Mouse (Mus musculus): ENCODE data around the gene Mttp.
A peak's percentile ranks its signal among the peaks of the same experiment; 100 is the strongest.

DNA sequence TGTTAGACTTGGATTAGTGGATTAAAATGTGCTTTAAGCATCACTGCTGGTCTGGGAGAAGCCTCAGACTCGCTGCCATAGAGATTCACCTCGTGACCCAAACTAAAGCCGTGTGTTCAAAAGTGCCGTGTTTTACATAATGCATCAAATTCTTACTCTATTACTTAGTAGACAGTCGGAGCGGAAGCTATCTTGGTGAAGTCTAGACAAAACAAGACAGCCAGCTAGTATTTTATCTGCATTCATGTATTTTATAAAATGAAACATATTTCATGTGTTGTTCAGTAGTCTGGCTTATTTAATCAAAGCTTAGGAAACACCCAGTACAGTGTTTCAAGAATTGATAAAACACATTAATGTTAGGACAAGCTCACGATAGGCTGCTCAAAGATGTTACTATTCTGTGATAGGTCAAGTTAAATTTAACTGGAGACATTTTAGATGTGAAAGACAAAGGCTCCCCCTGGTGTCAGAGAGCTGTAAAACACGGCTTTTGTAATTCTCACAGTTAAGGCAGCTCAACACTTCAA, at the start of gene Mttp:
- TF ChIP-seq CTCF (IDR thresholded peaks at IDR 0.05; ENCODE audit: borderline replicate concordance, insufficient read depth, low read length) (no peak), POLR2A (IDR thresholded peaks at IDR 0.05; ENCODE audit: low read depth, low read length) (peak; percentile 39; the same call in 1 of the 2 replicates)

All from embryonic fibroblast, embryonic 13.5 days (primary cell).